Mouse (Mus musculus): Measurements from ENCODE around the gene Sox15. TPM values are rescaled to one million over a fixed set of nuclear protein-coding genes. Genes with fewer than 3 reads are reported as not detected.
"Not testable (repeated sequence)": the region's sequence is repeated elsewhere in the genome, so short reads cannot be mapped to it uniquely, and the experiment has no call there.

Gene Sox15
- polyA plus RNA-seq, 1 experiment: not detected

- H3K9me3 ChIP-seq (ENCODE audit: control insufficient read depth, low read length): no peaks in the 10 kb centered on the region
- no peak for TF ChIP-seq GATA1 (IDR thresholded peaks at IDR 0.05; ENCODE audit: low read length)
- no peak for TF ChIP-seq TAL1 (IDR thresholded peaks at IDR 0.05; ENCODE audit: low read length)
- H3K4me1 ChIP-seq (ENCODE audit: control insufficient read depth): peaks cover 29% of the 10 kb centered on the region
- H3K4me3 ChIP-seq (replicated peaks): no peak overlapping the region
- peaks cover 16% of the 10 kb centered on the region for H3K27me3 ChIP-seq (ENCODE audit: control insufficient read depth)
- no peaks in the 10 kb centered on the region; the same call in 1 of the 2 replicates for H3K36me3 ChIP-seq (ENCODE audit: control insufficient read depth)
Measured at GRCm38 (mm10) chr11:69692196-69692811, 37.2 kb downstream of the Sox15 start.

DNA sequence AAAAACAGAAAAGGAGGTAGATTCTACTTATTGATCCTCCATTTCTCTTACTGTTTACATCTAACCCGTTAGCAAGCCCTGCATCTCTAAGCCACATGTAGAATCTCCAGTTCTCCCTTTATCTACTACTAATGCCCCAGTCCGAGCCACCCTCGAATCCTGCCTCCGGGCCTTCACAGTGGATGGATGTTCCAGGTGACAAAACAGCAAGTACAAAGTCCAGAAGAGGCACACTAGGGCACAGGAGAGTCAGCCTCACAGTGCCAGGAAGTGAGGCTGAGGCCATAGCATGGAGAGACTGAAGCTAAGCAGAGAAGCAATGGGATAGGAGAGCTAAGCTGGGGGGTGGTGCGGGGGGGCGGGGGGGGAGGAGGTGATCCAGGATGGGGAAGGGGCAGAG is 37.7 kb downstream of the Sox15 start:
- Histone ChIP-seq H3K36me3 (ENCODE audit: control insufficient read depth) (no peaks in the 10 kb centered on the region; the same call in 1 of the 2 replicates), H3K4me3 (replicated peaks) (no peak overlapping the region), H3K27me3 (ENCODE audit: control insufficient read depth) (peaks cover 16% of the 10 kb centered on the region), H3K4me1 (ENCODE audit: control insufficient read depth) (peaks cover 29% of the 10 kb centered on the region), H3K9me3 (ENCODE audit: control insufficient read depth, low read length) (no peaks in the 10 kb centered on the region)
- no peak for TF ChIP-seq TAL1 (IDR thresholded peaks at IDR 0.05; ENCODE audit: low read length)
- TF ChIP-seq GATA1 (IDR thresholded peaks at IDR 0.05; ENCODE audit: low read length): no peak

GRCm38 (mm10) chr11:69693421-69693965 is 38.4 kb downstream of the Sox15 start:
- peaks cover 29% of the 10 kb centered on the region for H3K4me1 ChIP-seq (ENCODE audit: control insufficient read depth)

GRCm38 (mm10) chr11:69695046-69695360 is 39.9 kb downstream of the Sox15 start:
- peaks cover 16% of the 10 kb centered on the region for H3K27me3 ChIP-seq (ENCODE audit: control insufficient read depth)
- peaks cover 32% of the 10 kb centered on the region for H3K4me1 ChIP-seq (ENCODE audit: control insufficient read depth)
- TF ChIP-seq GATA1 (IDR thresholded peaks at IDR 0.05; ENCODE audit: low read length): no peak
- TF ChIP-seq TAL1 (IDR thresholded peaks at IDR 0.05; ENCODE audit: low read length): no peak
- peak overlapping the region; percentile 46 for H3K4me3 ChIP-seq (replicated peaks)
- H3K9me3 ChIP-seq (ENCODE audit: control insufficient read depth, low read length): peaks cover 3% of the 10 kb centered on the region; the same call in 1 of the 2 replicates
- H3K36me3 ChIP-seq (ENCODE audit: control insufficient read depth): no peaks in the 10 kb centered on the region; the same call in 1 of the 2 replicates

More at GRCm38 (mm10) chr11:69693421-69693965, 38.4 kb downstream of the Sox15 start:
- no peak for TF ChIP-seq TAL1 (IDR thresholded peaks at IDR 0.05; ENCODE audit: low read length)
- H3K36me3 ChIP-seq (ENCODE audit: control insufficient read depth): no peaks in the 10 kb centered on the region; the same call in 1 of the 2 replicates
- H3K9me3 ChIP-seq (ENCODE audit: control insufficient read depth, low read length): peaks cover under 1% of the 10 kb centered on the region; the same call in 1 of the 2 replicates
- H3K4me3 ChIP-seq (replicated peaks): no peak overlapping the region
- H3K27me3 ChIP-seq (ENCODE audit: control insufficient read depth): peaks cover 16% of the 10 kb centered on the region

DNA sequence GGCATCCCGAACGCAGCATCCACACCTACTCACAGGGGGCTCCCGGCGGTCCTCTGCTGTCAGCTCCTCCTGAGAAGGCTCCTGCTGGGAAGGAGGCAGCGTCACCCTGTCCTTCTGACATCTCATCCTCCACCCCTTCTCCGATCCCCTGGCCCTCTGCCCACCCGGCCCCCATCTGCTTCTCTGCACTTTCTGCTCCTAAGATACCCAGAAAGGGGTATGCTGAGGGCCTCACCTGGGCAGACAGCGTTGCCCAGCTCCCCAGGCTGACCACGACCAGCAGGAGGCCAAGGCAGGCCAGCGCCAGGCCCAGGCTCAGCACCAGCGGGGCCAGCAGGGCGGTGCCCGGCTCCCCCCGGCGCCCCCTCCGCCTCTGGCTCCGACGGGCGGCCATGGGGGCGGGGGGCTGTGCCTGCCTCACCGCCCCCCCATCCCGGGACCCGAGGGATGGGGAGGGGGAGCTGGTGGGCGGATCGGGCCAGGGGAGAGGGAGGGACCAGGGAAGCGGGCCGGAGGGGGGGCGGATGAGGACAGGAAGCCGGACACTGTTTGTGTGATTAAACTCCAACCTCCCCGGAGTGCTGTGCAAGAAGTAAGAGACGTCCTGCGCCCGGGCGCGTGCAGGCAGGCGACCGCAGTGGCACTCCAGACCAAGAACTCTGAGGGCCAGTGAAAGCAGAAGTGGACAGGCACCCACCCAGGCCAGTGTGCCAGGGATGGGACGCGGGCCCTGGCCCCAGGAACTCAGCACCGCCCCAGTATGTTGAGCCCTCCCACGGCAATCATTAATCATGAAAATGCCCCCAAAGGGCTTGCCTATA is 40.5 kb downstream of the Sox15 start, which contains the start of the genes Tnfsf12 and Tnfsfm13:
Gene Tnfsf12, minus strand, starts transcription at position 489 of the 821 bp plus-strand sequence.
Gene Tnfsfm13, minus strand, starts transcription at position 738 of the 821 bp plus-strand sequence.
- TF ChIP-seq GATA1 (IDR thresholded peaks at IDR 0.05; ENCODE audit: low read length) (no peak), TAL1 (IDR thresholded peaks at IDR 0.05; ENCODE audit: low read length) (no peak)
- Histone ChIP-seq H3K27me3 (ENCODE audit: control insufficient read depth) (peaks cover 16% of the 10 kb centered on the region), H3K4me3 (replicated peaks) (peak within 1 kb of the TSS; percentile 46), H3K36me3 (ENCODE audit: control insufficient read depth) (no peaks in the 10 kb centered on the region; the same call in 1 of the 2 replicates), H3K9me3 (ENCODE audit: control insufficient read depth, low read length) (peaks cover 3% of the 10 kb centered on the region; the same call in 1 of the 2 replicates), H3K4me1 (ENCODE audit: control insufficient read depth) (peaks cover 29% of the 10 kb centered on the region)

GRCm38 (mm10) chr11:69697396-69697795 is 42.3 kb downstream of the Sox15 start:
- no peak for TF ChIP-seq GATA1 (IDR thresholded peaks at IDR 0.05; ENCODE audit: low read length)
- no peak for TF ChIP-seq TAL1 (IDR thresholded peaks at IDR 0.05; ENCODE audit: low read length)
- H3K9me3 ChIP-seq (ENCODE audit: control insufficient read depth, low read length): peaks cover 3% of the 10 kb centered on the region; the same call in 1 of the 2 replicates
- peaks cover 29% of the 10 kb centered on the region for H3K4me1 ChIP-seq (ENCODE audit: control insufficient read depth)
- no peaks in the 10 kb centered on the region for H3K36me3 ChIP-seq (ENCODE audit: control insufficient read depth)
- peaks cover 16% of the 10 kb centered on the region for H3K27me3 ChIP-seq (ENCODE audit: control insufficient read depth)
- H3K4me3 ChIP-seq (replicated peaks): no peak overlapping the region

- peaks cover 3% of the 10 kb centered on the region; the same call in 1 of the 2 replicates for H3K9me3 ChIP-seq (ENCODE audit: control insufficient read depth, low read length)
- H3K4me3 ChIP-seq (replicated peaks): no peak overlapping the region
- peaks cover 20% of the 10 kb centered on the region for H3K4me1 ChIP-seq (ENCODE audit: control insufficient read depth)
- H3K27me3 ChIP-seq (ENCODE audit: control insufficient read depth): peaks cover 13% of the 10 kb centered on the region
- H3K36me3 ChIP-seq (ENCODE audit: control insufficient read depth): no peaks in the 10 kb centered on the region
- no peak for TF ChIP-seq GATA1 (IDR thresholded peaks at IDR 0.05; ENCODE audit: low read length)
- no peak for TF ChIP-seq TAL1 (IDR thresholded peaks at IDR 0.05; ENCODE audit: low read length)
Measured at GRCm38 (mm10) chr11:69698574-69698973, 43.5 kb downstream of the Sox15 start.

GRCm38 (mm10) chr11:69699595-69699994 is 44.5 kb downstream of the Sox15 start:
- TF ChIP-seq GATA1 (IDR thresholded peaks at IDR 0.05; ENCODE audit: low read length) (no peak), TAL1 (IDR thresholded peaks at IDR 0.05; ENCODE audit: low read length) (no peak)
- Histone ChIP-seq H3K27me3 (ENCODE audit: control insufficient read depth) (peaks cover 13% of the 10 kb centered on the region), H3K36me3 (ENCODE audit: control insufficient read depth) (no peaks in the 10 kb centered on the region), H3K4me3 (replicated peaks) (no peak overlapping the region), H3K4me1 (ENCODE audit: control insufficient read depth) (peaks cover 20% of the 10 kb centered on the region), H3K9me3 (ENCODE audit: control insufficient read depth, low read length) (peaks cover 3% of the 10 kb centered on the region; the same call in 1 of the 2 replicates)

- not testable (repeated sequence) for H3K27me3 ChIP-seq (ENCODE audit: control insufficient read depth); H3K4me3 ChIP-seq (replicated peaks); H3K9me3 ChIP-seq (ENCODE audit: control insufficient read depth, low read length); H3K36me3 ChIP-seq (ENCODE audit: control insufficient read depth)
- peaks cover 17% of the 10 kb centered on the region for H3K4me1 ChIP-seq (ENCODE audit: control insufficient read depth)
Measured at GRCm38 (mm10) chr11:69702886-69703285, 47.8 kb downstream of the Sox15 start.

DNA sequence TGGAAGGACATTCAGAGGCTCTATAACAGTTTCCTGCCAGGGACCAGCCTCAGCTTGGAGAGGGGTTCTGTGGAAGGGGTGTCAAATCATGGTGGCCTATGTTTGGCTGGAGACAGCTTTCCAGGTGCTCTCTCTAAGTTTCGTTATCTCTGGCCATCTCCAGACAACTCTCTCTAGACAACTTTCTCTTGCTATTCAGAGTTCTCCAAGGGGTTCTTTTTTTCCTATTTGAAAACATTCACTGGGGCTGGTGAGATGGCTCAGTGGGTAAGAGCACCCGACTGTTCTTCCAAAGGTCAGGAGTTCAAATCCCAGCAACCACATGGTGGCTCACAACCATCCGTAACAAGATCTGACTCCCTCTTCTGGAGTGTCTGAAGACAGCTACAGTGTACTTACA is 48.3 kb downstream of the Sox15 start:
- H3K4me3 ChIP-seq (replicated peaks); H3K27me3 ChIP-seq (ENCODE audit: control insufficient read depth); H3K9me3 ChIP-seq (ENCODE audit: control insufficient read depth, low read length); H3K36me3 ChIP-seq (ENCODE audit: control insufficient read depth): not testable (repeated sequence)
- peaks cover 17% of the 10 kb centered on the region for H3K4me1 ChIP-seq (ENCODE audit: control insufficient read depth)
